Mouse (Mus musculus): Measurements from ENCODE around the gene Ptprr.

Ptprr gene

DNA sequence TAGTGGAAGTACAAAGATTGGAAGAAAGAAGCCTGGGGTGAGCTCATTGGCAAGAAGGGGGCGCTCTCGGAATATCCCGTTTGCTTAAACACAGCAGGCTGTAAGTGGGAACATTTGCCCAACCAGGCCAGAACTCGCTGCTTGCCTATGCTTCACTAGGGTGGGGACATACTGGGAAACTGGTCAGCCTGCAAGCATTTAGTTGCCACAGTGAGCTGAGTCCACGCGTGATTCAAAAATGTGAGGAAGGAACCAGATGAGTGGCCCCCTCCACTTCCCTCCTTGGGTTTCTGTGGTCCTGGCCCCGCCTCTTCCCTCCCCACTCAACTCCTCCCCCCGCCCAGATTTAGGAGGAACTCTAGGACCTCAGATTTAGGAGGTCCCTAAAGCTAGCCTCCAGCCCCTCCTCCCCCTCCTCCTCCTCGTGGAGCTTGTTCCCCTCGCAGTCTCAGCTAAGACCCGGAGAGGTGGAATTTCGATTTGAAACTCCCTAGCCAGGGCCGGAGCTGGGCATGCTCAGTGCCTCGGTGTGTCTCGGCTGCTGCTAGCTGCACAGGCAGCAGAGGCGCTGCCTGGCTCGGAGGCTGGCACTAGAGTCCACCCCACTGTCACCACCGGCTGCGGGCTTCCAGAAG, at the start of gene Ptprr:
TSS of gene Ptprr (plus strand) at position 369 of the 635 bp plus-strand sequence.
- peak; percentile 33 for DNase-seq (ENCODE audit: low spot score)

DNA sequence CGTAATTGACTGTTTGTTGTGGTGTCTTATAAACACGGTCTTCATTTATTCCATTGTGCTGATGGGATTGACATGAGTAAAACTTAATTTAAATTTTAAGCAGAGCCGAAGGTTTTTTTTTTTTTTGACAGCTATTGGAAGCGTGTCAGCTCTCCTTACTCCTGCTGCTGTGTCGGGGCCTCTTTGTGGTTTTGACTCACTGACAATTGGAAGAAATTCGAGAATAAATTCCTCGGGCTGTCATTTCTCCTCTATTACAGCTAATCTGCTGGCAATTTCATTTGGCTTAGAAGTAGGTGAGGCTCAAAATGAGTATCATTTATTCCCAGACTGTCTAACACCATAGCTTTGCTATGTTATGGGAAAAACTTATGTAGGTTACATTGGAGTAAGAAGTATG, 41.7 kb upstream of the Ptprr start:
- no peak for DNase-seq (ENCODE audit: low spot score)

DNA sequence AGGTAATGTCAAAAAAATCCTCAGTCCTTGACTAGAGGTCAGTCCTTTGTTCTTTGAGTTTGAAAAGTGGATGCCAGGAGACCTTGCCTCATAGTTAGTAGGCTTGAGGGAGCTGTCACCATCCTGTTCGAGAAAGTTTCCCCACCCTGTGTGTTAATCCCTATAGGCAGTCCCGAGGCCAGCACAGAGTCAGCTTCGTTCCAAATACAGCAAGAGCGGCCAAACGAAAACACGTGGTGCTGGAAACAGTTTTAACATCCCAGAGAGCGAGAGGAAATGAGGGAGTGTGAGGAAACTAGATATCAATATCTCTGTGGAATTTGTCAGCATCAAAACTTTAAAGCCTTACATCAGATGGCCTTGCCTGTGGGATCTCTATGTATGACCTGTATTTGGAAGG, 39.0 kb upstream of the Ptprr start:
- DNase-seq (ENCODE audit: low spot score) = no peak

DNA sequence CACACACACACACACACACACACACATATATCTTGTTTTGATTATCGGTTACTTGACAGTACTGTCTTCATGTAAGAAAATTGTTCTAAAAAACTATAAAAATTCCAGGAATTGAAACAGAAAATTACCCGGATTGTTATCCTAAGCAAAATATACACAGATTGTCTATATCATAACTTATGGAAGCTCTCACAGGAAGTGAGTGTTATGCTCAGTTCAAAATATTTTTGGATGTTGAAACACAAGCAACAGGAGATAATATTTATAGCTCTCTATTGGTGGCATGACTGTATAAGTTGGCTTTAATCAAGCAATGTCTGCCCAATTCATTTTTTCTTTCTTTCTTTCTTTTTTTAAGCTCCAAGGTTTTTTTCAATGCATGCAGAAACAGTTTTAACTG, 38.0 kb upstream of the Ptprr start:
- no peak for DNase-seq (ENCODE audit: low spot score)

DNA sequence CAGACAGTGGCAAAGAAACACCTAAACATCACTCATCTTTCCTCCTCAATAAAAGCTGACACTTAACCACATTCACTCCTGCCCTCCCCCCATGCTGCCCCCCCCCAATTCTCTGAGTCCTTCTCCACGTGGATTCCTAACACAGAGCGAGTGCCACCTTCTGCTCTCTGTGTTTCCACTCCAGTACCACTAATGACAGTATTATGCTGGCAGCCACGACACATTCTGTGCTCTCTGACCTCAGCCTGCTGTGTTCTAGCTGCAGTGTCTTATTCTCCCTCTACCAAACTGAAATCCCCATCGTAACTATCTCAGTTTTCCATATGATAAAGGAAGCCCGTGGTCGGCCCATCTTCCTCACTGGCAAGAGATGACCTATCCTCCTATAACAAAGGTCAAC, 33.7 kb upstream of the Ptprr start:
- DNase-seq (ENCODE audit: low spot score) = no peak

DNA sequence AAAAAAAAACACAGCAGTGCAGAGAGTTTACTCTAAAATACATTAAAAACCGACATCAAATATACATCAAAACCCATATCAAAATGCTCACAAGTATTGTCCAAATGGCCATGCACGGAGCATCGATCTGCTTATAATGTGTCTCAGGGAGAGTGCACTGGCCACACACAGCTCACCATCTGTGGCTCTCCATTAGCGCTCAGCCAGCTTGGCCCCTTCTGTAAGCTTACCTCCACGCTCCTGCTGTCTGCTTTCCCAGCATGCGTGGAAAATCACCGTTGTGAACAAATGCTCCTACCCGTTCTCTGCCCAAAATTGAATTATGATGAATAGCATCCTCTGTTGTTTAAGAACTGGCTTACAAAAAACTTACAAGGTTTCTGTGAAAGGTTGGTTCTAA, 16.2 kb upstream of the Ptprr start:
- no peak for DNase-seq (ENCODE audit: low spot score)

DNA sequence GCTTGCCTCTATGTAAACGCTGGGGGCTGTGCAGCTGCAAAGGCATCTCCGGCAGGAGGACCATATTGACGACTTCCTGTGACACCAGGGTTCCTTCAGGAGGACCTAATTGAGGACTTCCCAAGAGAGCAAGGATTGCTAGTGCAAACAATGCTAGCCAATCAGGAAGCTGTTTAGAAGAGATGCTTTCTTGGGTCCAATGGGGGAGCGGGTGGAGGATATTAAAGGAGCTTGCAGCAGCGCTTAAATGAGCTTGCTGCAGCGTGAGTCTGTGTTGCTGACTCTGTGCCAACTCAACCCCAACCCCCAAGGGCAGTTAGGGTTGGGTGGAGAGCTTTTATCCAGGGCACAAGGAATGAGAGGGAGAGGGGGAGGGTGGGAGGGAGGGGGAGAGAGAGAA, 11.3 kb upstream of the Ptprr start:
- DNase-seq (ENCODE audit: low spot score) = no peak

DNA sequence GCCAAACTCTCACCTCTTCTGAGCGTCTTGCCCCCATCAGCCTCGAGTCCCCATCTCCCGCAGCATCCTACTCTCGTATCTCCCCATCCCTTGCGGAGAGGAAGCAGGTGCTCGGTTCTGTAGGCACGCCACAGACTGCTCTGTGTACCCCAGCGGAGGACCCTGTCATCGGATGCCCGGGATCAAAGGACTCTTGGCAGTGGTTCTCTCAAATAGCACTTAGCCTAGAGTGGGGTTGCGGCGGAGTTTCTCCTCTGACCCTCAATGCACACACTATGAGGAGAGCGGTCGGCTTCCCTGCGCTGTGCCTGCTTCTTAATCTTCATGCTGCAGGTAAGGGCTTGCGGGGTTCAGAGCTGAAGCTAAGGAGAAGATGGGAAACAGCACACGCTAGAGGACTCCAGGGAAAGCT, 473 bp downstream of the Ptprr start:
- DNase-seq (ENCODE audit: low spot score) = no peak

DNA sequence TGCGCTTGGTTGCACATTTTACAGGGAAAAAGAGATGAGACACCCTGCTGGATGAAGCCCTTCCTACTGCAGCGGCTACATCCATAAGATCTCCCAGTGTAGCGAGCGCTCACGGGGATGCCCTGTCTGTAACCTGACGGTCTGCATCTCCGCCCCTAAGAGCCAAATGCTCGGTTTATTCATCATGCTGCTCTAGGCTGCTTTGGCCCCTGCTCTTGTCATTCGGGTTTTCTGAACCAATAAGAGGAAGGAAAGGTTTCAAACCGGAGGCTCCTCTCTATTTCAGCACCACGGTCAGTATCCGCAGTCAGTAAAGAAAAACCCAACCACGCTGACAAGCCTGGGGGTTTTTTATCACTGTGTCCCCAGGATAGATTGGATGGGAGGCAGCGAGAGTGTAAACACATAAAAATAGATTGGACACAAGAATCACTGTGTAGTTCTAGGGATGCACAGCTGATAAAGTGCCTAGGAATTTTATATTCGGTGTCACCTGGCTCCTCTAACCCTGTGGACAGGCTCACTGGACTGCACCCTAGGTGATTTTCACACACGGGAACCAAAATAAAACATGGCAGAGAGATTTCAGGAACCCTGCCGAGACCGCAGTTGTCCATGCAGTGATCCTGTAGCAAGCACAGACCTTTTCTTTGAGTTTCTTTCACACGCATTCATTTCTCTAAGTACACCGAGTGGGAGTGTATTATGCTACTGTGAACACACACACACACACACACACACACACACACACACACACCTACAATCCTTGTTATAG, 1.3 kb downstream of the Ptprr start:
- DNase-seq (ENCODE audit: low spot score) = peak; percentile 30

DNA sequence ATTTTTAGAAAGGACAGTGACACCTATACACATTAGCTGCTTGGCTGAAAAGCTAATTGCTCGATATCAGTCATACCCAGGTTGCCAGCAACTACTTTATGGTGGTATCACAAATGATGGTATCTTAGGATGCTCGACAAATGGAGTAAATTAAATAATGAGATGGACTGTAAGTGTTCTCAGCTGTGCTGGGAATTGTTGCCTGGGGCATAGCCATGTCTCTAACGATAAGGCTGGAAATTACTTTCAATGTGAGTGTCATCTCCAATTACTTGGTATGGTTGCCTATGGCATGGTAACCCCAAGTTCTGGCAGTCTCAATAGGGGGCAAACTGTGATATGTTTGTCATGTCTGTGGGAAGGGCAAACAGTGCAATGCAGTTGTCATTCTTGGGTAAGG, 3.1 kb downstream of the Ptprr start:
- no peak for DNase-seq (ENCODE audit: low spot score)

DNA sequence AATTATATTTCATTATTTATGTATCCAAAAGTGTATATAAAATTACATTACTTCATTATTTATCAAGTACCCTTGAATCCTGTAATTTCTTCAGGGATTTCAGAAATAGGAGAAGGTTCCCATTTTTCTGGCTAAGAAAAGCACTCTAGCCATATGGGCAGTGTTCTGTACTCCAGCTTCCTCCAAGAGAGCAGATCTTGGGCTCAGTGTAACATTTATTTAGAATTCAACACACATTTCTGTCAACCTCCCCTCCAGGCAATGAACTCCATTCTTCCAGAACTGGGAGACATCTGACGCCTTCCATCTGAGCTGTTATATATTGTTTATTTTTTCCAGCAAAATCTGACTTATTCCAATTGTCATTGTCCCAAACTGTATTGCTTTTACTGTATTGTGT, 20.1 kb downstream of the Ptprr start:
- no peak for DNase-seq (ENCODE audit: low spot score)

DNA sequence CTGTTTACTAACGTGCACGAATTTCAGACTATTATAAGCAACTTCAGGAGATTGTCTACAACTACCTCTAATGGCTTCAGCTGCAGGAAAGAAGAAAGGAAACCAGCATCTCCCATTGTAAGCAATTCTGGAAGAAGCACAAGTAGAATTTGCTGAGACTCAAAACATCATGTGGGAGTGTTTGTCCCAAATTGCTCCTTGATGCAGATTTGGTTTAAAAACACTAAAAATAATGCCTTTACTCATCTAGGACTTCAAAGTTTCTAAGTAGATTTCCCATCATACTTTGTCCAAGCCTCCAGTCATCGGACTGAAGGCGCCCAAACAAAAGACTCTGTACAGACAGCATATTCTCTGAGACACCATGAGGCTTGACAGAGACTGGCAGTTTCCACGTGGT, 57.9 kb downstream of the Ptprr start:
- DNase-seq (ENCODE audit: low spot score) = no peak

DNA sequence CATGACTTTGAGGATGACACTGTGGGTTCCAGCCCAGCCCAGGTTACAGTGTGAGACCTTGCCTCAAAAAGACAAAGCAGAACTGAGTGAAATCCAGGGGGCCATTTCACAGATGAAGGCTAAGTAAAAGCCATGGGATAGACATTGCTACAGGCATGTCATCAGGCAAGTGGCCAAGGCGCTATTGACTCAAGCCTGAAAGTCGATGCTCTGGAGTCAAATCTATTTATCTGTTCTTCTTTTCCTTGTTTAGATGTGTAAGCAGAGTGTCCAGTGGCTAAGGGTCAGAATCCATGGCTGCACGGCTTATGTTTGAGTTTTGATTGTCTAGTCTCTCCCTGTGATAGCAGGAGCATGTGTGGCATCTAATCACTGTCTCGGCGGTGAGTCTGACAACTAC, 60.6 kb downstream of the Ptprr start:
- no peak for DNase-seq (ENCODE audit: low spot score)

DNA sequence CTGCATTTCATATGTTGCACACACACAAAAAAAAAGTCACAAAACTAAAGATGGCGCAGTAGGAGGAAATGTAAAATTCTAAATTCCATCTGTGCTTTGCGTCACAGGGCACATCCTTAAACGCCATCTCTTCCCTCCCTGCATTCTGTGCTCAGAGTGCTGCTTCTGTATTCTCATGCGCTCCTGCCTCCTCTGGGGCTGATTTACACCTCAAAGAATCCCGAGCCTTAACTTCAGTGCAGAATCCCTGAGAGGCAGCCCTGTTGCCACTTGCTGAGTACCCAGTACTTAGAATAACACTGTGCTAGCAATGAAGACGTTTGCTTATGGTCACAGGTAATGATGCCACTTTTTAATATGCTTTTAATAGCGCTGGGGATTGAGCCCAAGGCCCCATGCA, 61.4 kb downstream of the Ptprr start:
- no peak for DNase-seq (ENCODE audit: low spot score)

DNA sequence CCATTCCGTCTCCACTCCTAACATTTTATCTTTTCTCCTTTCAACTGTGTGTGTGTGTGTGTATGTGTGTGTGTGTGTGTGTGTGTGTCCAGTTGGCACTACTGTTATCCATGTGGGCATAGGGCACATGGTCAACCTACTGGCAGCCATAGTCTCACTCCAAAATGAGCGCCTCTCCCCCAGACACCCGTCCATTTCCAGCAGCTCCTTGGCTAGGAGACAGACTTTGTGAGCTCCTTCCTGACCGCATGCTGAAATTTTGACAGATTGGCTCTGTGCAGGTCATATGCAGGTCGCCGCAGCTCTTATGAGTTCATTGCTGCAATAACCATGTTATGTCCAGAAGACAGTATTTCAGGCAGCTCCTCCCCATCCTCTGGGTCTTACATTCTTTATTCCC, 62.8 kb downstream of the Ptprr start:
- no peak for DNase-seq (ENCODE audit: low spot score)

DNA sequence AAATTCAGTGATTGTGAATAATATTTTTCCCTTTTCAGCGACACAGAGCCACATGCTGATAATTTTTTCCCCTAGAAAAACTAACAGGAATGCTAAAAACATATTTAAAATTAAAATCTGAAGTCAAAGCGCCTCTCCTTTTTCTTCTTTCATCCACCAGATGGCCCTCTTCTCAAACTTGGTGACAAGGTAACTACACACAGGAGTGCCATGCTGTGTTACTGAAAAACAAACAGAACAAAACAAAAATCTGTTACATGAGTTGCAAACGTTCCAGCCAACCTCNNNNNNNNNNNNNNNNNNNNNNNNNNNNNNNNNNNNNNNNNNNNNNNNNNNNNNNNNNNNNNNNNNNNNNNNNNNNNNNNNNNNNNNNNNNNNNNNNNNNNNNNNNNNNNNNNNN, 66.0 kb downstream of the Ptprr start:
- DNase-seq (ENCODE audit: low spot score) = peak; percentile 3

DNA sequence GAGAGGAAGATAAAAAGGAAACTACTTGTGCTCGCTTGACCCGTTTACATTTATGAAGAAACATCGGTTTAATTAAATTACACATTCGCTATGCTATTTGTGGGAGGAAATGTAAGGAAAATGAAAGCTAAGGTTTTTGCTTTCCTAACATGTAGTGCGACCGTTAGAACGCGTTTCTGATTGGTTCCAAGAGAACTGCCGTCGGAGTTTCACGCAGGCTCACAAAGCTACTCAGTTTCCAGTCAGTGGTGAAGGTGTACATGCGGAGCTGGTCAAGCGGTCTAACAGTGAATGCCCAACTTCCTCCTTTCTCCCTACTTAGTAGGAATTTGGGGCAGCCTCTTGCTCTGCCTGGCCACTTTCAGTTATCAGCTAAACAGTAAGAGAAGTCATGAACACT, 78.5 kb downstream of the Ptprr start:
- DNase-seq (ENCODE audit: low spot score) = no peak

DNA sequence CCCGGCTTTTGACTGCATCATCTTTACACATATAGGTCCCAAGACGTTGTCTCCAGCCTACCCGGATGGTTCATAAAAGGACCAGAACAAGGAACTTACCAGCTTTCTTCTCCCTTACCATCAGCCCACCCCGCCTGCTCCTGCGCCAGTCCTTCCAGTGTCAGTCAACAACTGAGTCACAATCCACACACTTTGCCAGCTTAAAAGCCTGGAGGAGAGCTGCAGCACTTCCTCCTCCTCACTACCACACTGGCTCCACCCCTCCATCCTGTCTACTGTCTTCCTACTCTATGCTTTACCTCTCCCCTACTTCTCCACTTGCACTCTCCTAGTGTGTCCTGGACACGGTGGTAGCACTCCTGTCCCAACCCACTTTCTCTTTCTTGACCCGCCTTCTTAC, 80.5 kb downstream of the Ptprr start:
- no peak for DNase-seq (ENCODE audit: low spot score)

DNA sequence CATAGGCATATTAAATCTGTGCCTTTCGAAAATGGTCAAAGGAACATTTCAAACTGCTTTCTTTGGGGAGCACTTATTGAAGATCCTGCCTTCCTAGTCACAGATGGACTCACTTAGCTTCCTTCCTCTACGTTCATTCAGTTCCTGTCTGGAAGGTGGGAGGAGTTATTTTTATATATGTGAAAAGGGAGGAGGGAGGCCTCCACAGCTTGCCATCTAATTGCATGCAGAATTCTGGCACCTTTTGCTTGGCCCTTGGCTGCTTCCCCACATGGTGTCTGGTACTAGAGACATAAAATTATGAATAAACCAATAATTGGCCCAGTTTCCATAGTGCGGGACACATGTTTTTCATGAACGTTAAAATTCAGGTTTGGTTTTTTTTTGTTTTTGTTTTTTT, 90.2 kb downstream of the Ptprr start:
- no peak for DNase-seq (ENCODE audit: low spot score)

DNA sequence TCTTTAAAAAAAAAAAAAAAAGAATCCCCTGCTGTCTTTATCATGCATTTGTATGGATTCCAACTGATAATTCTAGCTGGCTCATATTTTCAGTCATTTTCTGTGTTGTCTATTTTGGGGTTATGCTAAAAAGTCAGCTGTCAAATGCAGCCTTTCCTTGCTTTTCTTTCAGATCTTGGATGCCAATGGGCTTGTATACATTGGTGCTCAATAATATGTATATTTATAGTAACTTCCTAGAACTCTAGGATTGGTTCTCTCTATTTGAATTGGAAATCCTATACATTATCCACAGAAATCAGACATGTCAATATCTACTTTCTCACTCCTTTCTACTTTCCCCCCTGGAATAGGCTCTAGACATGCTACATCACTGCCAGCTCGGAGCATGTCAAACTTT, 90.7 kb downstream of the Ptprr start:
- DNase-seq (ENCODE audit: low spot score) = no peak

DNA sequence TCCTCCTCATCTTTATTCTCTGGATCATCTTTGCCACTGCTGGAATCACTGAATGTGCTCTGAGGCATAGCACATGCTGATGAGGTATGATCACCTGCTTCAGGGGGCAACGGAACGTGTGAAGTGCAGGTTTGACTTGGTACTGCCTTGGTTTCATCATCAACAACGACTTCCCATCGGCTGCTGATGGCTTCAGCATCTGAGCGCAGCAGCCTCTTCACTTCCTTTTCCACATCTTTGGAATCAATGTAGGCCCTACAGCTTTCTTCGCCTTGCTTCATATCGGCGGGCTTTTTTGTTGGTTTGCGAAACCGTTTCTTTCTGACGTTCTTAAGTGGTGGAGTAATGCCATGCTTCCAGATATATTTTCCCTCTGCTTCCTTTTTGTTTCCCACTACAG, 94.9 kb downstream of the Ptprr start:
- DNase-seq (ENCODE audit: low spot score) = no peak

DNA sequence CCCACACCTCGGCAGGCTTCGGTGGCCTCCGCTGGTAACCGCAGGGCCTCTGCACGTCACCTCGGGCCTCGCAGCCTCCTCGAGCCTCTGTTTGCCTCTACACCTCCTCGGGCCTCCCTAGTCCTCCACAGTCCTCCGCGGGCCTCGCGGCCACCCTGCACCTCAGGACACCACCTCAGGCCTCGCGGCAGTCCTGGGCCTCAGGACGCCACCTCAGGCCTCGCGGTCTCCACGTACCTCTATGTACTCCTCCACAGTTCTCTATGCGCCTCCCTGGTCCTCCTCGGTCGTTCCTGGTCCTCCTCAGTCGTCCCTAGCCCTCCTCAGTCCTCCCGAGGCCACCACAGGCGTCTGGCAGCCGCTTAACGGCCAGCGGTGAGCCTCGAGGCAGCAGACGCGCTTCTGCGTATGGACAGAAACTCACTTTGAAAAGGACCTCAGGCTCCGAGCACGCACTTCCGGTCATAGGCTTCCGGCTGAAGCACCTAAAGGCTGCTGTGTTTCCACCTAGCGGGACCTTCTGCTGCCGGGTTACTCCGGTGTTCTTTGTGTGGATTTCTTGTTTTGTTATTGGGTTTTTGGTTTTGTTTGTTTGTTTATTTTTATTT, 96.0 kb downstream of the Ptprr start, which contains the start of gene 4933416C03Rik:
TSS of gene 4933416C03Rik (minus strand) at position 51 of the 608 bp plus-strand sequence.
- no peak for DNase-seq (ENCODE audit: low spot score)

DNA sequence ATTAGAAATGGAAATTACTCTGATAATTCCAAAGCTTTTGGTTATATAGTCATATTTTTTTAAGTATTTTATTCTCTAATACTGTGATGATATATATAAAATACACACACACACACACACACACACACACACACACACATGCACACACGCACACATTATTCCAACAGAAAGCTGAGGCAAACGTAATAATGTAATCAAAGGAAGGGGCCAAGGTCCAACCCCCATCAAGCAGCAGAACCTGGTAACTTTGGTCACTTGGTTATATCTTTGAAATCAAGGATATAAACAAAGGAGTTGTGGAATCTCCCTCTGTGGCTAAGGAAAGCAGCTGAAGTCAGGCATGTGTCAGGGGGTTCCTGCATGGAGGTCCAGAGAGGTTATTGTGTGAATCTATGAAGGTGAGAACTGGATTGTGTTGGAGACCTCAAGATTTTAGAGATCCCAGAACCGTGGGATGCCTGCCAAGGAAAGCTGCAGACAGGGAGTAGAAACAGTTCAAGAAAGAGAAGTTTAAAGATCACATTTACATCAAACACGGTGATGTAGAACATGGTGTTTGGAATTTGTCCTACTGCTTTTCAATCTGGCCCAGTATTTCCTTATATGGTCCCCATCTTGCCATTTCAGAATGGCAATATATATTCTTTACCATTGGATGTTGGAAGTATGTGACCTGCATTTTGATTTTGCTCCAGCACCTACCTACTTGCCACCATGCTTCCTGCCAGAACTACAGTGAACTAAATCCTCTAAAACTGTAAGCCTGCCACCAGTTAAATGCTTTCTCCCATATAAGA, 98.1 kb downstream of the Ptprr start:
- DNase-seq (ENCODE audit: low spot score) = no peak
